Mouse (Mus musculus) forebrain, postnatal 0 days (tissue): ENCODE data around the gene Slc6a1. TPM values are rescaled to one million over a fixed set of nuclear protein-coding genes. Genes with fewer than 3 reads are reported as not detected.

Experiments used
- ATAC-seq: fragments of 200-750 bp; cut with Nextera tagmentation; 2 replicates; pipeline ENCODE4 v1.8.0; 2017; ENCODE audit warnings: mild to moderate bottlenecking, moderate library complexity
- DNase-seq: peaks from one replicate; pipeline ENCODE4 v3.0.0-alpha.2; 2015
- H3K27ac ChIP-seq: fragments of 300-500 bp; sonication (generic); 2 replicates; pipeline ENCODE4 v1.5.1; 2014; ENCODE audit warnings: low read depth, mild to moderate bottlenecking, antibody characterized with exemption, low read length, moderate library complexity, mixed read lengths
- H3K27me3 ChIP-seq: fragments of 300-500 bp; sonication (generic); 2 replicates; pipeline ENCODE4 v1.6.1; 2014; ENCODE audit warnings: mild to moderate bottlenecking, low read length, mixed read lengths; ENCODE audit not compliant: insufficient read depth
- H3K36me3 ChIP-seq: fragments of 300-500 bp; sonication (generic); 2 replicates; pipeline ENCODE4 v1.6.1; 2014; ENCODE audit warnings: mild to moderate bottlenecking, moderate library complexity; ENCODE audit not compliant: insufficient read depth
- H3K4me1 ChIP-seq: fragments of 300-500 bp; sonication (generic); 2 replicates; pipeline ENCODE4 v1.6.1; 2014; ENCODE audit warnings: antibody characterized with exemption; ENCODE audit not compliant: insufficient read depth
- H3K4me2 ChIP-seq: fragments of 300-500 bp; sonication (generic); 2 replicates; pipeline ENCODE4 v1.6.1; 2014; ENCODE audit warnings: low read depth, mild to moderate bottlenecking, moderate library complexity
- H3K4me3 ChIP-seq: fragments of 300-500 bp; sonication (generic); 2 replicates; pipeline ENCODE4 v1.5.1; 2014; ENCODE audit warnings: low read depth, low read length, mixed read lengths
- H3K9ac ChIP-seq: fragments of 300-500 bp; sonication (generic); 2 replicates; pipeline ENCODE4 v1.6.1; 2014; ENCODE audit warnings: mild to moderate bottlenecking
- H3K9me3 ChIP-seq: fragments of 300-500 bp; sonication (generic); 2 replicates; pipeline ENCODE4 v1.6.1; 2016; ENCODE audit warnings: low read length
- CTCF ChIP-seq: sonication (generic); IDR thresholded peaks from 2 replicates; pipeline ENCODE4 v1.5.1; 2016; ENCODE audit warnings: antibody characterized with exemption, control low read depth, low read depth
- WGBS: fragments of 180-500 bp; shearing (Covaris S2); extraction: QIAGEN DNeasy Blood & Tissue Kit; methylation state at CpG from one replicate; pipeline ENCODE4 v1.1.7; 2014; 5-methylcytosine and 5-hydroxymethylcytosine counted together
- polyA plus RNA-seq: library from polyadenylated mRNA; unstranded; fragments of >200 nt; fragmentation: Nextera tagmentation; extraction: Ambion mirVana; gene quantifications from 2 replicates; pipeline ENCODE4 v1.2.1, GENCODE M21; 2015
- total RNA-seq: library from RNA; depleted of rRNA; stranded (reverse); fragments of >200 nt; gene quantifications from 2 replicates; pipeline ENCODE4 v1.2.3, GENCODE M21; 2014; rRNA removed

The Slc6a1 gene
- total and polyA plus RNA-seq, 2 experiments from 2014 or later = 152 to 302 TPM

DNA sequence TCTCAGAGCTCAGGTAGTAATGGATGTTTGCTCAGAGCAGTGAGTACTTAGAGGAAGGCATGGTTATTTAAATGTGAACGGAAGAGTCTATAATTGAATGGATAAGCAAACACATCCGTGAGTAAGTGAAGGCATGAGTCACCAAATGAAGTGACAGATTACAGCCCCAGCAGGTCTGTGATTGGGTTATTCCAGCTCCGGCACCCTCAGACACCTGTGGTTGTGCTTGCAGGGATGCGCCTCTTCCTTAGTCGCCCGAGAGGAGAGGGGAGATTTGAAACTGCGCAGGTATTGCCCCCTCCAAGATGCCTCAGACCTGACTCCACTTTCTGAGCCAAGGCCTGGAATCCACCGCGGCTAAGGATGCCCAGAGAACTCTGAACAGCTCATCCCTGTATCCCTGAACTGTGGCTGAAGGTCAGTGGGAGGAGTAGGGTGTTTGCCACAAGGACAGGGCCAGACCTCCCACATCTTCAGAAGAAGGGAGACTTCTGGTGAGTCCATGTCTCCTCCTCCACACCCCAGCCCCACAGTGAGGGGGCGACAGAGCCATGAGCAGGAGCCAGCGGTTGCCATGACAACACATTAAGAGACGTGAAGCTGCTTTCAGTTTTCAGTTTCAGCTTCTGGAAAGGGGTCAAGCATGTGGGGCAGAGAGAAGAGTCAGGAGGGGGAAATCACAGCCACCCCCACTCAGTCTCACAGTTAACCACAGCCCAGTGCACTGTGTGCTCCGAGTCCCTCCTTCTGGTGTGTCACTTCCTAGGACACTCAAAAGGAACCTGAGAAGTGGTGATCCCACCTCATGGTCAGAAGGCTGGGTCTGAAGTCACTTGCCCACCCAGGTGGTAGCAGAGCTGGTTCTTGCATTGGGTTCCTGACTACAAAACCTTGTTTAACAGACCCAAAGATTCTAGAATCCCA lies 65.7 kb downstream of the Slc6a1 start:
- Histone ChIP-seq H3K4me1 (no peaks in the 10 kb centered on the region), H3K36me3 (no peaks in the 10 kb centered on the region), H3K27me3 (no peaks in the 10 kb centered on the region), H3K9me3 (no peaks in the 10 kb centered on the region), H3K4me3 (no peak overlapping the region), H3K9ac (no peak overlapping the region), H3K27ac (no peak overlapping the region), H3K4me2 (no peak overlapping the region)
- ATAC-seq (peak; percentile 60), DNase-seq (peak; percentile 72)
- peak; percentile 46 for TF ChIP-seq CTCF
- WGBS = 47% methylated on average over 13 of the region's 13 CpGs

DNA sequence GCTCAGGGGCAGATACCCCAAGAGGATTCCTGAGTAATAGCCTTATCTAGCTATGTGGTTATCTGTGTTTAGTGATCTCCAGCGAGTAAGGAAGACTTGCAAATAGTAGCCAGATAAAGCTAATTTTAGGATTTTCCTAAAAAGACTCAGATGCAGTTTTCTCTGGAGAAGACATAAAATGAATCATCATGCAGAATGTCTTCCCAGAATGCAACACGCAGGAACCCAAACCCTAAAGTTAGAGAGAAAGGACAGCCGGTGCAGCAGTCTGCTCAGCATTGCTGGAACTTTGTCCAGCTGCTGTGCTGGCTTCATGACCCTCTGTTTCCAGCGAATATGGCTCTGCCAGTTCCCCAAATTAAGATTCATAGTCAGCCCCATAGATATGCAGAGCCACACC lies 72.2 kb downstream of the Slc6a1 start:
- Histone ChIP-seq H3K27ac (no peak overlapping the region), H3K36me3 (no peaks in the 10 kb centered on the region), H3K4me3 (no peak overlapping the region), H3K9ac (no peak overlapping the region), H3K4me1 (no peaks in the 10 kb centered on the region), H3K27me3 (no peaks in the 10 kb centered on the region), H3K4me2 (no peak overlapping the region), H3K9me3 (no peaks in the 10 kb centered on the region)
- no peak for DNase-seq
- TF ChIP-seq CTCF = no peak
- 71% methylated on average over 4 of the region's 4 CpGs for WGBS
- no peak for ATAC-seq

DNA sequence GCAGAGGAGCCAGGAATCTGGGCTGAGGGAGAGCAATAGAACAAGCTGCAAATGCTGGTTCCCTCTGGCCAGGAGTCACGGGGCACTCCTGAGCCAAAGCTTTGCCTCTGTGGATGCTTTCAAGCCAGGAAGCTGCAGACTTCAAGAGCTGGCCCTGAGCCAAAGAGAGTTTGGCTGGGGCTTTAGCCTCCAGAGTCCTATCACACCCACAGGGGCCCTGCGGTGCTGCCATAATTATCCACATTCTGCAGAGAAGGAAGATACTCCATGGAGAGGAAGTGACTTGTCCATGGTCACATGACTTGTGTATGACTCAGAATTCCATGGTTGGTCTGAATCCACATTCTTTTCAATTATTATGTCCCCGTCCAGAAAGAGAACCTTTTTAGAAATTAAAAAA lies 75.7 kb downstream of the Slc6a1 start:
- Histone ChIP-seq H3K27me3 (no peaks in the 10 kb centered on the region), H3K9me3 (no peaks in the 10 kb centered on the region), H3K27ac (no peak overlapping the region), H3K36me3 (no peaks in the 10 kb centered on the region), H3K4me2 (no peak overlapping the region), H3K4me3 (no peak overlapping the region), H3K9ac (no peak overlapping the region), H3K4me1 (no peaks in the 10 kb centered on the region)
- 44% methylated on average over 3 of the region's 3 CpGs for WGBS
- no peak for TF ChIP-seq CTCF
- ATAC-seq (no peak), DNase-seq (no peak)

DNA sequence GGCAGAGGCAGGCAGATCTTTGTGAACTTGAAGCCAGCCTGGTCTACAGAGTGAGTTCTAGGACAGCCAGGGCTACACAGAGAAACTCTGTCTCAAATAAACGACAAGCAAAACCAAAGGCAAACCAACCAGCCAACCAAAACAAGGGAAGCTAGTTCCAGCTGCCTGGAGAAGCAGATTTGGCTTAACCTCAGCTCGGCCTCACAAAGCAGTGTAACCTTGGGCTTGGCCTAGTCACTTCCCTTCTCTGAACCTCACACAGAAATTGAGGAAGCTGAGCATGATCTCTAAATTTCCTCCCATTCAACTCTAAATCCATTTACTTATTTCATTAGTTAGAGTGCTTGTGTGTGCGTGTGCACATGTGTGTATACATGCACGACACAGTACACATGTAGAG lies 79.9 kb downstream of the Slc6a1 start:
- Histone ChIP-seq H3K9me3 (no peaks in the 10 kb centered on the region), H3K4me3 (no peak overlapping the region), H3K4me1 (no peaks in the 10 kb centered on the region), H3K9ac (no peak overlapping the region), H3K27ac (no peak overlapping the region), H3K4me2 (no peak overlapping the region), H3K27me3 (no peaks in the 10 kb centered on the region), H3K36me3 (no peaks in the 10 kb centered on the region)
- no peak for TF ChIP-seq CTCF
- 77% methylated on average over 4 of the region's 4 CpGs for WGBS
- no peak for DNase-seq
- no peak for ATAC-seq

DNA sequence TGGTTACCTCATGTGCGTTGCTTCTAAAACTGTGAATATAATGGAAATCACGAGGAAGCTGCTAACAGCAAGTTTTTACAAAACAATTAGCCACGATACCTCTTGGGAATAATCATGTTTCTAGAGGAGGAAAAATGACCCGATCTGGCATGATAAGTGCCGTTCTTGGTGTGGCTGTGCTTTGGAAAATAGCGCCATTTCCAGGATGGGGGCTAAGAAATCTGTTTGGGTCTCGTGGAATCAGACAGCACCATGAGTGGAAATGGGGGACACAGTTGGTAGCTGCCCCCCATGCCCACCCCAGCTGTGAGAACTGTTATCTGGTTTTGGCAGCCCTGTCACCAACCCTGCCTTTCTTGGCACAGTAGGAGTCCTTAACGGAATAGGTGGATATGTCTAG lies 81.3 kb downstream of the Slc6a1 start:
- TF ChIP-seq CTCF = no peak
- Histone ChIP-seq H3K36me3 (no peaks in the 10 kb centered on the region), H3K27me3 (no peaks in the 10 kb centered on the region), H3K4me1 (no peaks in the 10 kb centered on the region), H3K27ac (no peak overlapping the region), H3K9ac (no peak overlapping the region), H3K9me3 (no peaks in the 10 kb centered on the region), H3K4me3 (no peak overlapping the region), H3K4me2 (no peak overlapping the region)
- 77% methylated on average over 8 of the region's 8 CpGs for whole genome bisulfite sequencing
- ATAC-seq (no peak), DNase-seq (no peak)

DNA sequence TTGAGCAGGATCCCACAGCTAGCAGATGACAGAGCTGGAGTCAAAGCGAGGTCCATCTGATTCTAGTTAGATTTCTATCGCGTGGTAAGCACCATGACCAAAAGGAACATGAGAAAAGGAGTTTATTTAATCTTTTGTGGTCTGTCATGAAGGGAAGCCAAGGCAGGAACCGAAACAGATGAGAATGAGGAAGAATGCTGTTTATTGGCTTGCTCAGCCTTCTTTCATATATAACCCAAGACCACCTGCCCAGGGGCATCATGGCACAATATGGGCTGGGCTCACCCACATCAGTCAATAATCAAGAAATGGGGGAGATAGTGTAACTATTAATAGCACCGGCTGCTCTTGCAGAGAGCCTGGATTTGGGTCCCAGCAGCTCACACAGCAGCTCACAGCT lies 82.3 kb downstream of the Slc6a1 start:
- H3K27me3 ChIP-seq = no peaks in the 10 kb centered on the region
- no peak for TF ChIP-seq CTCF
- no peaks in the 10 kb centered on the region for H3K9me3 ChIP-seq
- H3K4me1 ChIP-seq = no peaks in the 10 kb centered on the region
- H3K4me3 ChIP-seq = no peak overlapping the region
- no peak overlapping the region for H3K9ac ChIP-seq
- no peak for ATAC-seq
- DNase-seq = no peak
- H3K27ac ChIP-seq = no peak overlapping the region
- no peak overlapping the region for H3K4me2 ChIP-seq
- H3K36me3 ChIP-seq = no peaks in the 10 kb centered on the region
- 84% methylated on average over 5 of the region's 5 CpGs for WGBS

DNA sequence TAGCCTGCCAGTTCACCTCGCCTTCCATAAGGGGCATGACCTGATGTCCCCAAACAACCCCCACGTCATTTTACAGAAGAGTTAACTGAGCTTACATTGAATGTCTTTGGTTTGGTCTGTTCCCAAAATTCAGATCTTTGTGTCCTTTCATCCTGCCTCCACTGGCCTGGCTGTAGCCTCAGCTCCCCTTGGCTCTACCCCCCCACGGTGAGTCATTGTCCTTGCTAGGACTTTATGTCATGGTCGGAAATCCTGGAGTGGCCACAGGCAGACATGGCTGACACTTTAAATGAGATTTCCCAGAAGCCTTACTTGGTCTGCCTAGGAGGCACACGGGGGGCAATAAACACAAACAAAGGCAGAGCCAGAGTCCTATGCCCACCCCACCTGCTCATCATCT lies 83.8 kb downstream of the Slc6a1 start:
- 72% methylated on average over 5 of the region's 5 CpGs for WGBS
- TF ChIP-seq CTCF = no peak

More for the DNA sequence above, 83.8 kb downstream of the Slc6a1 start:
- no peak for DNase-seq
- ATAC-seq = no peak
- H3K4me2 ChIP-seq = no peak overlapping the region
- no peak overlapping the region for H3K4me3 ChIP-seq
- H3K9me3 ChIP-seq = no peaks in the 10 kb centered on the region
- H3K4me1 ChIP-seq = no peaks in the 10 kb centered on the region
- H3K27me3 ChIP-seq = no peaks in the 10 kb centered on the region
- no peaks in the 10 kb centered on the region for H3K36me3 ChIP-seq
- H3K27ac ChIP-seq = no peak overlapping the region
- no peak overlapping the region for H3K9ac ChIP-seq

Other genes with a start within 250 kb of the Slc6a1 start
- gene Atp2b2, start 240.0 kb upstream of the Slc6a1 start, total RNA-seq = 59.4 and 65.1 TPM in 2 replicates
- gene Atp2b2, start 240.0 kb upstream of the Slc6a1 start, polyA plus RNA-seq = 24.2 and 37.8 TPM in 2 replicates
- 64.4 and 86.9 TPM in 2 replicates for gene Slc6a11, start 151.4 kb upstream of the Slc6a1 start, total RNA-seq
- 45.6 and 62.9 TPM in 2 replicates for gene Slc6a11, start 151.4 kb upstream of the Slc6a1 start, polyA plus RNA-seq
- gene Hrh1, start 115.3 kb downstream of the Slc6a1 start, total RNA-seq = 3.0 and 3.6 TPM in 2 replicates
- 1.0 and 2.6 TPM in 2 replicates for gene Hrh1, start 115.3 kb downstream of the Slc6a1 start, polyA plus RNA-seq